Mouse (Mus musculus) spleen, adult 2 months (tissue): ENCODE measurements around the gene Daam2.

ENCODE experiments used
- CTCF ChIP-seq: fragments of 200-500 bp; IDR thresholded peaks from 2 replicates; pipeline ENCODE4 v1.5.1; 2011; ENCODE audit warnings: mild to moderate bottlenecking, inconsistent platforms; ENCODE audit not compliant: insufficient read depth, insufficient read length, insufficient replicate concordance; ENCODE audit errors: extremely low read depth
- POLR2A ChIP-seq: fragments of 200-500 bp; IDR thresholded peaks from 2 replicates; pipeline ENCODE4 v1.6.1; 2011; ENCODE audit warnings: low read depth, low read length, inconsistent platforms

GRCm38 (mm10) chr17:49448570-49449229, 115.4 kb downstream of the Daam2 start:
- TF ChIP-seq CTCF (no peak), POLR2A (no peak)
